Mouse (Mus musculus) testis, adult 2 months (tissue): ENCODE measurements around the gene Spata16.

Experiments used
- CTCF ChIP-seq: fragments of 200-500 bp; IDR thresholded peaks from 2 replicates; pipeline ENCODE4 v1.5.1; 2012; ENCODE audit warnings: low read depth, mild to moderate bottlenecking, inconsistent platforms, low read length, moderate library complexity; ENCODE audit not compliant: control insufficient read depth, insufficient read depth, insufficient replicate concordance
- POLR2A ChIP-seq: fragments of 200-500 bp; IDR thresholded peaks from 2 replicates; pipeline ENCODE4 v1.6.1; 2012; ENCODE audit warnings: low read depth, mild to moderate bottlenecking, inconsistent platforms, low read length, moderate library complexity; ENCODE audit not compliant: control insufficient read depth

DNA sequence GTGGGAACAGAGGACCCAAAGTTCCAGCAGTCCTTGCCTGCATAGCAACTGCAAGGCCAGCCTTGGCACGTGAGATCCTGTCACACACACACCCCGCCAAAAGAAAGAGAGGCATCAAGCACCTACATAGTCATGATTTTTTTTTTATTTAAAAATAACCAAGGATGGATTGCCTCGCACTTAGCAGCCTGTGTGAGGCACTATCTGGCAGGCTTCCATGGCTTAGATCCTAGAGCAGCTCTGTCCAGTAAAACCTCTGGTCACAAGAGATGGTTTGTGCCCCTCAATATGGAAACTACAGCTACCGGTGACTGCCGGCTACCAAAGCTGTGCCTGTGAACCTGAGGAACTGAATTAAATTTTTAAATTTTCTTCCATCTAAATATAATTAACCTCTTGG lies 195.5 kb downstream of the Spata16 start:
- TF ChIP-seq POLR2A = no peak
- no peak for TF ChIP-seq CTCF
